Mouse (Mus musculus): ENCODE results near the gene Tmem25. TPM values are rescaled to one million over a fixed set of nuclear protein-coding genes. Genes with fewer than 3 reads are reported as not detected.

The Tmem25 gene
- polyA plus RNA-seq (2012): 0.48 and 0.99 TPM in 2 replicates

DNA sequence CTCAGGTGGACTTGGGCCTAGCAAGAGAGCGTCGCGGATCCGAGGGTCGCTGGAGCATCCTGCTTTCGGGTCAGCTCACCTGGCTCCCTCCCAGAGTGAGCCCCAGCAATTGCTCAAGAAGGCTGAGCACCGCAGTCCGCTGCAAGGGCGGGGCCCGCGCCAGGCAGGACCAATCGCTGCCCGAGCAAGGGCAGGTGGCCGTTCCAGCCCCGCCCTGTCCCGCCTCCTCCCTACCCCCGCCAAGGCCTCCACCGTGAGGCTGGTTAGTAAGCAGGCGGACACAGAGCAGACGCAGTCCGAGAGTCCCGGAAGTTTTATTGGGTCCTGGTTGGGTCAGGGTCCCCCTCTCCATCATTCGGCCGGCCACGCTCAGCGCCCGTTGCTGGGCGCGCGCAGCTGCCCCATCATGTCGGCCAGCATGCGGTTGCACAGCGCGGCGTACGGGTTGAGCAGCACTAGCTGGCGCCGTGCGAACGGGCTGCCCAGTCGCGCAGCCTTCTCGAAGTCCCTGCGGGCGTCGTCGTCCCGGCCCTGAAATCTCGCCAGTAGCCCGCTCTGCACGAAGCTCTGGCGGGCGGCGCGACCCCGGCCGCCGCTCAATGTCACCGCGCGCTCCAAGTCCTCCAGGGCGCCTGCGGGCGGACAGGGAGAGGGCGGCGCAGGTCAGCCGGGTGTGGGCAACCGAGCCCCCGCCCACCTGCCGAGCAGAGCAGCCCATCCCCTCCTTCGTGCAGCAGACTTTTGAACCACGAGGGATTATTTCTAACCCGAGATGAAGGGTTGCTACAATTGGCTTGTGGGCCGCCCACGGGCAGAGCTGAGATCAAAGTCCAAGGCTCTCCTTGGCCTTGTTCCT is at the start of gene Tmem25:
Gene Tmem25 (minus strand): TSS at position 206 of the 856 bp plus-strand sequence.

DNA sequence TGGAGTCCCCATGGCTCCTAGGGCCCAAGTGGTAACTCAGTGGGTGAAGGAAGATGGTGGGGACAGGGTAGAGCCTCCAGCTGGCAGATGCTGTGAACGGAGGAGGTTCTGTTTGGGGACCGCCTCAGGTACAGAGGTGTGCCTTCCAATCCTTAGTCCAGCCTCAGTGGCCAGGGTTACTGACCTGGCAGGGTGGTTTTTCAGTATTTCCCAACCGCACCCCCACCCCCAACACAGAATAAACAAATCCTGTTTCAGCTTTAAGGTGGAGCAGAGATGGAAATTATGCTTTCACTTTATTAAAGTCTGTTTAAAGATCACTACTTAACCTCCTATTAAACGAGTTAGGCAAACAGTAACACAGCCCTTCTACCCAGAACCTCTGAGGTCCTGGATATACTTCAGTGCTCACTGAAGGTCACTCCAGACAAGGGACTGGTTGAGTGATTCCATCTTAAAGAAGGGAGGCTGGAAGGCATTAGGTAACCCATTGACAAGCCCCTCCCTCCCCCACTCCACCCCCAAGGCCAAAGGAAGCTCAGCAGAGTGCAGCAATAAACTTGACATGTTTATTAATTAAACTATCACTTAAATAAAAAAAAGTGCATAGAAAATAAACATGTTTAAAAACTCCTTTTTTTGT is 3.8 kb upstream of the Tmem25 start, which contains the start of gene Ttc36:
Gene Ttc36 (minus strand): TSS at position 265 of the 643 bp plus-strand sequence.

DNA sequence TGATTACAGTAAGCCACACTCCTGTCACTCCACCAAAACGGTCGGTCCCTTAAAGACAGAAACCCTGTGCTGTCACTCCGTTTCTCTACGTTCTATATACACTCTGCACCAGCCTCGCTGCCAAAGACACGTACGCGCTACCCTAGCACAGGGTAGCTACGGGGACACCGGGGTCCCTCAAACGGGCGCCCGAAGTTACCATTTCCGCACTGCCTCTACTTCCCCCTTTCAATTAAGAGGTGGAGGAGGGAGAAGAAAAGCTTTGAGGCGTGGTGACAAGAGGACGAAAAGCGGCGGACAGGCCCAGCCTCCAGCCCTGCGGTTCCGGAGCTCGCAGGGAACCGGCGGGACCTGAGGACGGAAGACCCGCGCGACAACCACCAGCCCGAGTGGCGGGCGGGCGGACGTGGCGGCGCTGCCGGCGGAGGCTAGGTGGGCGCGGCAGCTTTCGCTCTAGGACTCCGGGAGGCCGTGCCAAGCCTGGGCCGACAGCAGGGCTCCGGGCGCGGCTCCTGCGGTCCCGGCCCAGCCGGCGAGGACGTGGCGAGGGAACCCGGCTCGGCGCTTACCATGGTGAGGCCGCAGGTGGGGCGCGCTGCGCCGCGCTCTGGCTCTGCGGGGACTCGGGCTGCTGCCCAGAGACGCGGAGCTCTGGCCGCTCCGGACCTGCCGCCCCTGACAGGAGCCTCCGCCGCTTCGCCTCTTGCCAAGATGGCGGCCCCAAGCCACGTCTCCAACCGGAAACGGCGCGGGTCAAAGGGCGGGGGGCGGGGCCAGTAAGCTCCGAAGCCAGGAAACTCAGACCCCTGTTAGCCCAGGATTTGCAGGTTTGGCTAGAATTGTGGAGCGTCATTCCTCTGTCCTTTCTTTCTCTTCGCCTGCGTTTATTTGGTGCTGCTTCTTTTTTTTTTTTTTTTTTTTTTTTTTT is 31.7 kb downstream of the Tmem25 start, which contains the start of the genes Arcn1 and Ift46:
Gene Arcn1 (minus strand): TSS at position 745 of the 928 bp plus-strand sequence.
Gene Ift46 (plus strand): TSS at position 808 of the 928 bp plus-strand sequence.

Other genes with a start within 250 kb of the Tmem25 start
- 0.22 and 0.23 TPM in 2 replicates for gene Cxcr5, start 237.4 kb downstream of the Tmem25 start, polyA plus RNA-seq (2012)
- gene Ddx6, start 194.4 kb downstream of the Tmem25 start, polyA plus RNA-seq (2012): 28.0 and 36.9 TPM in 2 replicates
- not detected in 2 replicates for gene Treh, start 126.1 kb downstream of the Tmem25 start, polyA plus RNA-seq (2012)
- gene Phldb1, start 64.1 kb downstream of the Tmem25 start, polyA plus RNA-seq (2012): 24.3 and 35.2 TPM in 2 replicates
- 13.3 and 16.4 TPM in 2 replicates for gene Arcn1, start 31.5 kb downstream of the Tmem25 start, polyA plus RNA-seq (2012)
- gene Ift46, start 31.4 kb downstream of the Tmem25 start, polyA plus RNA-seq (2012): 1.5 and 3.0 TPM in 2 replicates
- 0.53 and 0.61 TPM in 2 replicates for gene Ttc36, start 3.8 kb upstream of the Tmem25 start, polyA plus RNA-seq (2012)
- gene Kmt2a, start 82.0 kb upstream of the Tmem25 start, polyA plus RNA-seq (2012): 8.5 and 17.3 TPM in 2 replicates
- gene Atp5l, start 121.4 kb upstream of the Tmem25 start, polyA plus RNA-seq (2012): 27.7 and 32.7 TPM in 2 replicates
- 2.0 and 2.1 TPM in 2 replicates for gene Ube4a, start 166.3 kb upstream of the Tmem25 start, polyA plus RNA-seq (2012)
- 0.15 and 0.35 TPM in 2 replicates for gene Cd3g, start 181.1 kb upstream of the Tmem25 start, polyA plus RNA-seq (2012)
- gene Cd3d, start 182.5 kb upstream of the Tmem25 start, polyA plus RNA-seq (2012): 0.04 TPM in 1 of 2 replicates, not detected in the other
- gene Cd3e, start 210.3 kb upstream of the Tmem25 start, polyA plus RNA-seq (2012): 0.33 and 0.57 TPM in 2 replicates
- gene Mpzl2, start 240.5 kb upstream of the Tmem25 start, polyA plus RNA-seq (2012): not detected in 2 replicates

Measured in megakaryocyte-erythroid progenitor cell, adult 5 weeks (primary cell).